Mouse (Mus musculus) megakaryocyte, embryonic 14.5 days (primary cell): ENCODE data around the gene Ccnd3.

Source experiments
- FLI1 ChIP-seq: IDR thresholded peaks from 2 replicates; pipeline ENCODE4 v1.6.1; 2012; ENCODE audit warnings: low read length, inconsistent platforms, mixed read lengths
- GATA1 ChIP-seq: IDR thresholded peaks from 3 replicates; pipeline ENCODE4 v1.6.1; 2012; ENCODE audit warnings: mixed read lengths, low read length, inconsistent platforms, borderline replicate concordance

DNA sequence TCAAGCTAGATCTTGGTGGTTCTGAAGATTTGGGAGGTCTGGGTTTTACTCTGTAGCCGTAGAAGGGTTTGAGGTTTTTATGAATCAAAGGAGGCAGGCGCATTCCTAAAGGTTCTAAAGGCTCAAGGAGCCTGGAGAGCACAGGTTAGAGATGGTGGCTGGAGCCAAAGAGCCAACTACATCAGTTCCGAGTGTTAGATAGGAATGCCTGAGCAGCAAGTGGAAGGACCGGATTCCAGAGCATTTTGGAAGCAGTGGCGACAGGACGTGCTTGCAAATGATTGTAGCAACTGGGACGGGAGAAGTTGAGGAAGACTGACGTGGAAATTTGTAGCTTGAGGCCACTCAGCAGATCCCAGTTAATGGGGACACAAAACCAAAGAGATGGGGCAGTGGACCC, 69.2 kb downstream of the Ccnd3 start:
- TF ChIP-seq FLI1 (no peak), GATA1 (no peak)
